Mouse (Mus musculus) left cerebral cortex, adult 18-20 months (tissue): ENCODE results near the gene Tmem138. TPM values are rescaled to one million over a fixed set of nuclear protein-coding genes. Genes with fewer than 3 reads are reported as not detected.

Experiments
- total RNA-seq, 2 experiments: library from RNA; stranded (reverse); gene quantifications; 2 replicates each; pipeline ENCODE4 v1.2.3; 2021

The Tmem138 gene
- total RNA-seq, 2 experiments from 2014 or later: 11.0 to 12.3 TPM

Other genes starting within 250 kb of the Tmem138 start
- 100 to 1,000 TPM; 267 to 301 TPM for gene Syt7, start 188.3 kb downstream of the Tmem138 start, total RNA-seq
- 10 to 100 TPM; 12.7 to 27.8 TPM for gene Lrrc10b, start 119.9 kb downstream of the Tmem138 start, total RNA-seq
- gene Ppp1r32, start 94.4 kb downstream of the Tmem138 start, total RNA-seq: under 1 TPM; 0.77 to 0.91 TPM
- gene Cpsf7, start 52.1 kb downstream of the Tmem138 start, total RNA-seq: 10 to 100 TPM; 76.8 to 79.5 TPM
- 10 to 100 TPM; 52.9 to 53.4 TPM for gene Sdhaf2, start 51.2 kb downstream of the Tmem138 start, total RNA-seq
- 10 to 100 TPM; 11.3 to 11.6 TPM for gene Tmem216, start 21.1 kb downstream of the Tmem138 start, total RNA-seq
- 10 to 100 TPM in 1 of 2 experiments, 1 to 10 TPM in 1; 9.4 to 10.8 TPM for gene Cyb561a3, start 190 bp downstream of the Tmem138 start, total RNA-seq
- gene Ddb1, start 28.0 kb upstream of the Tmem138 start, total RNA-seq: 100 to 1,000 TPM; 193 to 195 TPM
- gene Tkfc, start 28.3 kb upstream of the Tmem138 start, total RNA-seq: 10 to 100 TPM; 15.6 to 17.1 TPM
- gene Vwce, start 56.9 kb upstream of the Tmem138 start, total RNA-seq: under 1 TPM; 0.66 to 1.00 TPM
- not detected for gene Pga5, start 100.7 kb upstream of the Tmem138 start, total RNA-seq
- gene Vps37c, start 111.4 kb upstream of the Tmem138 start, total RNA-seq: 10 to 100 TPM; 21.7 to 25.8 TPM
- under 1 TPM in 1 of 2 experiments, not detected in 1; 0.16 TPM for gene Cd5, start 161.6 kb upstream of the Tmem138 start, total RNA-seq